Mouse (Mus musculus) lung, adult 18-20 months (tissue): ENCODE measurements around the gene Dnase2b.
A peak's percentile ranks its signal among the peaks of the same experiment; 100 is the strongest.

ENCODE experiments used
- DNase-seq, 2 experiments: peaks; one replicate each; pipeline ENCODE4 v3.0.0; 2022; ENCODE audit warnings: mixed read lengths in 2 of 2

The Dnase2b gene

DNA sequence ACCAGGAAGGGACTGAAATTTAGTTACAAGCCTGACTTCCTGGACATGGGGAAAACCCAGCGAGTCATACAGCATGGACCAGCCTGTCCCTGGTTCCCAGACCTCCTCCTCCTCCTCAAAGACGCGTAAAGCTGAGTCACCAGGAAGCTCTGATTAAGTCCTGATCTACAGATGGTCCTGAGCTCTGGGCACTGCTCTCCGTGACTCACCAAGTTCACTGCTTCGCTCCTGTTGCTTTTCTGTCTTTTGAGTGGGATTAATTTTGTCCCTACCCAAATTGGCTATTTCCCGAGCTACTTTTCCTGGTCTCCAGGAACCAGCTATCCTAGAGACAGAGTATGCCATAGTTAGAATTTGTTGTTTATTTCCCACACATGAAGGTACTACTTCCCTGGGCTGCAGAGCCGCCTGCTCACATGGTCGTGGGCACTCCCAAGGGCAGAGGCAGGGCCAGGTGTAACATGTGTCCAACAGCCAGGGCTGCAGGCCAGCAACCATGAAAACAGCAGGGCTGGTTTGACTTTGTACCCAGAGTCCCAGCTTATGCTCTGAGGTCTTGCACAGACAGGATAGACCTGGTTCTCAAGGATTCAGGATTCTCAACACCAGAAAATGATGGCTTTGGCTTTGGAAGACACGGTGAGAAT, 47.4 kb downstream of the Dnase2b start:
- DNase-seq: no peak

DNA sequence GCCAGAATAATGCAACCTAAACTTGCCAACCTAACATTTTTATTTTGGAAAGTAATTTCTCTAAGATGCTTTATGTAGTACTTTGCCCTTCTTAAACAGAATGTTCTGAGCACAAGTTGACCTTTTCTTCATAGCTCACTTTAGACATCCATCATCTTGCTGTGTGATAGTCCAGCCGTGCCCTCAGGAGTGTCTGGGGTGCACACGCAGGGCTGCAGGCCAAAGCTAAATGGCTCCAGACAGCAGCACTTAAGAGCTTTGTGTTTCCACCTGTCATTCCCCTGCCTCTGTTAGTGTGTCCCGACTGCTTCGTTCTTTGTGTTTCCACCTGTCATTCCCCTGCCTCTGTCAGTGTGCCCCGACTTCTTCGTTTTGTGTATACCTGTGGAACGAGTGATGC, 48.0 kb downstream of the Dnase2b start:
- no peak for DNase-seq

DNA sequence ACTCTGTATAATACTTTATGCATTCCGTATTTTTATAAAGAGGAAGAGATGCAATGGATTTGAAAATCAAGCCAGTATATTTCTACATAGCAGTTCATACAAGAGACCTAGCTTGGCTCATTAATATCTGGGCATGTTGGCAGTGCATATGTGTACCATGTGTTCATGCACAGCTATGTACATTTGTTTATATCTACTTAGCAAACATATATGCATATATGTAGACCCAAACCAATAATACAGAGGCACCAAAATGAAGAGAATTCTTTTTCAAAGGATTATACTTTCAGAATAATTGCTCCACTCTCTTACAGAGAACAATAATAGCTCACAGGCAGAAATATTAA, 50.4 kb downstream of the Dnase2b start:
- DNase-seq: no peak

DNA sequence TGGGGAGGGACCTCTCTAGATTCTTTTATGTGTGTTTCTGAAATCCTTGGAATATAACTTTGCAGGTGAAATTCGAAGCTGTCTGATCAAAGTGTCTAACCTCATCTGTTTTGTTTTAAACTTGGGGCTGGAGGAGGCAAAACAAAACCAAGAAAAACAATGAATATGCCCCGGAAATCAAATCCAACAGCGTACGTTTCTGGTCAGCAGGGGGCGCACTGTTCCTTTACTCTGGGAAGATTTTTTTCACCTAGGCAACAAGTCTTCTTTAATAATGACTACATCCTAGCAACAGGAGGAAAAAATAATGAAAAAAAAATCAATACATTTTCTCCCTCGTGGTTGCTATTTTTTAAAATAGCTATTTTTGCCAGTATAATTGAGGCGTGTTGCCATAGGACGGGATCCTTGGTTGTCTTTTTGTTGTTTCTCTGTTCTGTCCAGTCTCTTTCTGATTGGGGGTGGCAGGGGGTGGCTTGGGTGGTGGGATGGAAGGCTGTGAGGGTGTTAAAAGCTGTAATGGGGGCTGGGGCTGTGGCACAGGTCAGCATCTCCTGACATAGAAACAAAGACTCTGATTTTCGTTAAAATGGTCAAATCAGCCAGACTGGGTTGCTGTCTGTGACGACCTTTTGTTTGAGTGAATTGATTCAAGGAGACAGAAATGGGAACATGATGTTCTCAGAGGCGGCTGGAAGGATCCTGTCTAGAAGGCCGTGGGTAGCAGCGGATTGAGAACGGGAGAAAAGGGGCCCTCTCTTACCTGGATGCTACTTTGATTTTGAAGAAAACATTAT, 50.9 kb downstream of the Dnase2b start:
- peak; percentile 44 to 53 for DNase-seq

DNA sequence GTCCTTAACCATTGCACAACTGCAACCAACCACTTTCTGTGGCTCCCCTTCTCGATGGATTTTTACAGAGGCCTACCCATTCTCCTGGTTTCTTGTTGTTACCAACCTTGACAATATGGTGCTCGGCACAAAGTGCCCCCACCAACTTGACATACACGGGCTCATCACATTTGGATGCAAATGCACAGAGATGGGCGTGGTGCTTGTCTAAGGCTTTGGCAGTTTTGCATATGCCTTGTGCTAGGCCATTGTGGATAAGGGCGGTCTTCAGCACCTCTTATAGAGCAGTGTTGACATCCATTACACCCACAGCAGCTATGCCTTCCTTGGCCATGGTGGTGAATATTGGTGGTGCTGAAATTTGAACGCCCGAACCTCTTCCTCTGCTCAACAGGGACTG, 52.5 kb downstream of the Dnase2b start:
- no peak for DNase-seq

DNA sequence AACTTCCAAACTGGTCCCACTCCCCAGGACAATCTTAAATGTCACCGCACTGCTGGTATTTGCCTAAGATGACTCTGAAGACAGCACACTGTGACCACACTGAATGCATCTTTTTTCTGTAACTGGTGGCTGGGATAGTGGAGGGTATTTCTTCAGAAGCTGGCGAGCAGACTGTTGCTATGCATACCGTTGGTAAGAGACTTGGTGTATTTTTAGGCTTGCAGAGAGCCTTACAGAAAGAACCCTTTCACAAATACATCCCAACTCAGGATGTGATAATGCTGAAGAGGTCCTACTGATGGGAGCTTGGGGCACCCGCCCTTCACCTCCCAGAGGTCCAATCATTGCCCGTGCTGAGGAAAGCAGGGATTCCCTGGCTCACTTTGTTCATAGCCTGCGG, 57.9 kb downstream of the Dnase2b start:
- no peak for DNase-seq

DNA sequence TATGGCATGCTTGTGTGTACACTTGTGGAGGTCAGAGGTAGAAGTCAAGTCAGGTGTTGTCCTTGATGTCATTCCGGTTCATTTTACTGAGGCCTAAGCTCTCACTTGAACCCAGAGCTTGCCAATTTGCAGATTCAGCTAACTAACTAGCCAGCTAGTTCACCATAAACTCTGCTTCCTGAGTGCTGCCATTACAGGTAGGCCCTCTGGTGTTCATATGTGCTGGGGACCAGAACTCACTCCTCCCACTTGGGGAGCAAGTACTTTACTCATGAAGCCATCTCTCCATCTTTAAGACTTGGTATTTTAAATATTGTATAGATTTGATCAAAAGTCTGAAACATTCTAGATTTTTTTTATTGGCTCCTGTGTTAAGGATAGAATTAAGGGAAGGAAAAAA, 58.8 kb downstream of the Dnase2b start:
- DNase-seq: no peak

DNA sequence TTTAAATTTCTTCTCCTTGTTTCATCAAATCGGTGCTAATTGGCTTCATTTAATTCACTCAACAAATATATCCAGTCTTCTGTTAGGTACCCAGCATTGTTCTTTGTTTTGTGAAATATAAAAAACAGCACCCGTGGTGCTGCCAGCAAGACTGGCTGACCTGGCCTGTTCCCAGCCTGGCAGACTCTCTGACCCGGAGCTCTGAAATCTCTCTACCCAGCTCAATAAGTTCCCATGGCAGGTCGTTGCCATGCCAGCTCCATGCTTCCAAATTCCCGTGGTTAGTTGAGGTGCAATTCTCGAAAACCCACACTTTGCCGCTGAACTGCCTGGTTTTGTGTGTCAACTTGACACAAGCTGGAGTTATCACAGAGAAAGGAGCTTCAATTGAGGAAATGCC, 60.6 kb downstream of the Dnase2b start:
- no peak for DNase-seq

DNA sequence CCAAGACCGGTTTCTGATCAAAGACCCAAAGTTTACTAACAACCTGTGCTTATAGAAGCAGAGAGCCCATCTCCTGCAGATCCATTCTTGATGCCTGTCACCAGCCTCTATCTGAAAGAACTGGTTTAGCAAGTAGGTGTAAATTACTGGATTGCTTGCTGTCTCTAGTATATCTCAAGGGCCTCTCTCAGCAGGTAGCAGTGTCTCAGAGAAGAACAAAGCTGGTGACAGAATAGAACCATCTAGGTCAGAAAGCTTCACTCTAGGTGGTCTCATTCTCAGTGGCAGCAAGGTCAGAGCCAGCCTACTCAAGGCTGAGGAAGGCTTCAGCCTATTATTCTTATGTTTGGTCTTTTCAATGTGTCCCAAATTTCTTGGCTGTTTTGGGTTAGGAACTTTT, 71.8 kb downstream of the Dnase2b start:
- no peak for DNase-seq

DNA sequence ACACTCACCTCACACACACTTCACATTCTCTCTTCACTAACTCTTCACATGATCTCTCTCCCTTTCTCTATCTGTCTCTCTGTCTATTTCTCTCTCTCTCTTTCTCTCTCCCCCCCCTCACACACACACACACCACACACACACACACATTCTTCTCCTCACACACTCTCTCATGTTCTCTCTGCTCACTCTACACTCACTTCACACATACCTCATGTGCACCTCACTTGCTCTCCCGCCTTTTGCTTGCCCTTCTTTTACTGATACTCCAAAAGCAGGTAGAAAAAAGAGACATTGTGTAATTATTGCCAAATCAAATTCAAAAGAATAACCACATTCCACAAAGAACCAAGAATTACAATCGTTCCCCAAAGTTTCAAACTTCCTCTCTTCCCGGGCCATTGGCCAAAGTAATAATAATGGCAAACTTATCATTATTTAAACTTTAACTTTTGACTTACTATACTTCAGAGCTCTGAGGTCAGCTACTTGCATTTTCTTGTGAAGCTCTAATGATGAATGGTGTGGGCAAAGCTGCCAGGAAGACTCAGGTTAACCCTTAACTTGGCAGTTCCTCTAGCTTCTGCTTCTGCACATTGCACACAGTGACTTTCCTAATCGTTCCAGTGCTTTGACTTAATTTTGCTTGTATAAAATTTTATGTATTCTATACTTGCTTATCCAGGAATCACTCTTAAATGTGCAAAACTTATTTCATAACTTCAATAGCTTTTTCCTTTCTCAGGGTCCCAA, 74.7 kb downstream of the Dnase2b start:
- DNase-seq: no peak

DNA sequence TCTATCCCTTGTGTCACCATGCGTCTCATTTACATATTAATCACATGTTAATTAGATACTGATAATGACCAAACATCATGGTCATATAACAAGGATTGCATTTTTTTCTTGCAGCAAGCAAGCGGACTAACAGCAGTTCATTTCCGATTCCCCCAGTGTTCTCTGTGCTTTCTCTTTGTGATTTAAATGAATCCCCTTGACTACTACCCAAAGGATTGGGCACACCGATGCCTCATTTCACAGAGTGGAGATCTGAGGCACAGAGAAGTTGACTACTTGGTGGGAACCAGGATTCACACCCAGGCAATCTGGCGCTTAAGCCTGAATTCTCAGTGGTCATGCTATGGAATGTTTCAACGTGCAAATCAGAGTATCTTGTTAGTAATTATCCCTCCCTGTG, 80.4 kb downstream of the Dnase2b start:
- DNase-seq: no peak
